Mouse (Mus musculus): ENCODE data around the gene Adamts7. TPM values are rescaled to one million over a fixed set of nuclear protein-coding genes. Genes with fewer than 3 reads are reported as not detected.
A peak's percentile ranks its signal among the peaks of the same experiment; 100 is the strongest.

Gene Adamts7
- total and polyA plus RNA-seq, 2 experiments from 2014 or later: 2.9 to 10.4 TPM

- Histone ChIP-seq H3K36me3 (ENCODE audit: insufficient read depth, low read length) (peaks cover 3% of the 10 kb centered on the region; the same call in 1 of the 2 replicates), H3K27ac (no peak overlapping the region), H3K4me2 (ENCODE audit: low read depth, low read length) (no peak overlapping the region), H3K27me3 (ENCODE audit: insufficient read depth, low read length) (no peaks in the 10 kb centered on the region), H3K9me3 (ENCODE audit: low read length) (no peaks in the 10 kb centered on the region), H3K9ac (replicated peaks; ENCODE audit: low read length) (no peak overlapping the region), H3K4me3 (ENCODE audit: low read length) (no peak overlapping the region), H3K4me1 (ENCODE audit: insufficient read depth, low read length) (no peaks in the 10 kb centered on the region)
- WGBS: 88% methylated on average over 2 of the region's 2 CpGs
- no peak for ATAC-seq
- TF ChIP-seq CTCF (IDR thresholded peaks at IDR 0.05; ENCODE audit: low read depth): no peak
- no peak for DNase-seq (ENCODE audit: low spot score)
Observed at GRCm38 (mm10) chr9:90253181-90253580, 90.3 kb downstream of the Adamts7 start.

GRCm38 (mm10) chr9:90255844-90256405 is 93.1 kb downstream of the Adamts7 start:
- Histone ChIP-seq H3K4me3 (ENCODE audit: low read length) (no peak overlapping the region), H3K27ac (no peak overlapping the region; the same call in 1 of the 2 replicates), H3K4me2 (ENCODE audit: low read depth, low read length) (no peak overlapping the region), H3K4me1 (ENCODE audit: insufficient read depth, low read length) (no peaks in the 10 kb centered on the region), H3K36me3 (ENCODE audit: insufficient read depth, low read length) (no peaks in the 10 kb centered on the region), H3K9ac (replicated peaks; ENCODE audit: low read length) (no peak overlapping the region), H3K9me3 (ENCODE audit: low read length) (no peaks in the 10 kb centered on the region), H3K27me3 (ENCODE audit: insufficient read depth, low read length) (no peaks in the 10 kb centered on the region)
- TF ChIP-seq CTCF (IDR thresholded peaks at IDR 0.05; ENCODE audit: low read depth): no peak
- DNase-seq (ENCODE audit: low spot score): peak; percentile 49
- ATAC-seq: peak; percentile 83
- WGBS: 32% methylated on average over 6 of the region's 6 CpGs

- H3K27ac ChIP-seq: no peak overlapping the region
- ATAC-seq (no peak), DNase-seq (ENCODE audit: low spot score) (no peak)
- WGBS: 81% methylated on average over 7 of the region's 7 CpGs
- TF ChIP-seq CTCF (IDR thresholded peaks at IDR 0.05; ENCODE audit: low read depth): no peak
- H3K9me3 ChIP-seq (ENCODE audit: low read length): no peaks in the 10 kb centered on the region
- H3K4me2 ChIP-seq (ENCODE audit: low read depth, low read length): no peak overlapping the region
- no peaks in the 10 kb centered on the region for H3K4me1 ChIP-seq (ENCODE audit: insufficient read depth, low read length)
- H3K9ac ChIP-seq (replicated peaks; ENCODE audit: low read length): no peak overlapping the region
- H3K27me3 ChIP-seq (ENCODE audit: insufficient read depth, low read length): no peaks in the 10 kb centered on the region
- no peaks in the 10 kb centered on the region for H3K36me3 ChIP-seq (ENCODE audit: insufficient read depth, low read length)
- H3K4me3 ChIP-seq (ENCODE audit: low read length): no peak overlapping the region
Observed at GRCm38 (mm10) chr9:90257220-90257619, 94.4 kb downstream of the Adamts7 start.

Other genes with a start within 250 kb of the Adamts7 start
- 31.5 and 36.2 TPM in 2 replicates for gene Ctsh, start 108.9 kb upstream of the Adamts7 start, total RNA-seq (2014; rRNA removed)
- gene Ctsh, start 108.9 kb upstream of the Adamts7 start, polyA plus RNA-seq (2015; fragmentation: Nextera tagmentation; extraction: Ambion mirVana): 36.4 and 45.0 TPM in 2 replicates
- gene Morf4l1, start 48.3 kb upstream of the Adamts7 start, total RNA-seq (2014; rRNA removed): 178 and 179 TPM in 2 replicates
- 527 and 556 TPM in 2 replicates for gene Morf4l1, start 48.3 kb upstream of the Adamts7 start, polyA plus RNA-seq (2015; fragmentation: Nextera tagmentation; extraction: Ambion mirVana)
- 17.7 and 23.1 TPM in 2 replicates for gene Tbc1d2b, start 107.7 kb downstream of the Adamts7 start, total RNA-seq (2014; rRNA removed)
- gene Tbc1d2b, start 107.7 kb downstream of the Adamts7 start, polyA plus RNA-seq (2015; fragmentation: Nextera tagmentation; extraction: Ambion mirVana): 3.8 and 4.1 TPM in 2 replicates